Mouse (Mus musculus) frontal cortex, postnatal 25 days (tissue): ENCODE measurements at regions not wholly inside any gene's neighbourhood (a gene's known extent, or its start where the extent isn't known, plus 50 kb on each side); places are given as distances from the start of the nearest gene placed in this dataset.

ENCODE experiments used
- DNase-seq, 2 experiments: peaks; one replicate each; pipeline ENCODE4 v3.0.0; 2022; ENCODE audit warnings: low spot score in 2 of 2

DNA sequence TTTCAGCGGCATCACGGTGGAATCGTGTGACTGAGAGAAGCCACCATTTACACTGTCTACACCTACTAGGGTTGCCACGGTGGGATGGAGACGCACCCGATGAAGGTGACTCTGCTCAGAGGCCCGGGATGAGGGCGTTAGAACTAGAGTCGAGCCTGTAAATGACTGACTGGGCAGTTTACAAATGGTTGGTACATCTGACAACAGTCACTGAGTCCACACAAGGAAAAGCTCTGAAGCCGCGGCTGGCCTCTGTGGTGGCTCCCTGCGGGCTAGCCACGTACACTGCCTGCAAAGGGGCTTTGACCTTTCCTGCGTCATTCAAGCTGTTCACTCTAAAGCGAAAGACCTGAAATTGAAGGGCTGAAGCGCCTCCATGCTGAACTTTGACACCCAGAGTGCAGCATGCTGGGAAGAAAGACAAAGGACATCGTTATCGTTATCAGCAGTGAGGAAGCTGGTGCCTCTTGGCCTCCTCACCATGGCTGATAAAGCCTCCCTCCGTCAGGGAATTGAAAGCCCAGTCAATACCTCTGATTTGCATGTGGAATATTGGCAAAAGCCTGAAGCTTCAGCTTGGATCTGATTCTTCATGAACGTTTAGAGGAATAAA lies 462.1 kb upstream of the Arglu1 start:
- DNase-seq, result no peak

DNA sequence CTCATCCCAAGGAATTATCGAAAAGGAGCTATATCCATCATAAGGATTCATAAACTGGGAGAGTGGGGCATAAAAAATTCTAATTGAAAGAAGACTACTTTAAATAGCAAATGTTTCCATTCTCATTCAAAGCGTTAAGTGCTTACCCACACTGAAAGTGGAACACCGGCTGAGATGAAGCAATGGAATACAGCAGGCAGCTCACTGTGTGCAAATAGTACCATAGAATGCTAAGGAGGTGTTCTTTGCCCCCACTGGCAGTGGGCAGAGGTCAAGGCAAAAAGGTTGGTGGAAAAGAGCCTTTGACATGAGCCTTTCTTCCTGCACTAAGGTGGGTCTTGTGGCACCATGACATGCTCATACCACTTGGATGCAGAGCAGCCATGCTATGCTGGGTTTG lies 454.0 kb upstream of the Arglu1 start:
- DNase-seq, result no peak

DNA sequence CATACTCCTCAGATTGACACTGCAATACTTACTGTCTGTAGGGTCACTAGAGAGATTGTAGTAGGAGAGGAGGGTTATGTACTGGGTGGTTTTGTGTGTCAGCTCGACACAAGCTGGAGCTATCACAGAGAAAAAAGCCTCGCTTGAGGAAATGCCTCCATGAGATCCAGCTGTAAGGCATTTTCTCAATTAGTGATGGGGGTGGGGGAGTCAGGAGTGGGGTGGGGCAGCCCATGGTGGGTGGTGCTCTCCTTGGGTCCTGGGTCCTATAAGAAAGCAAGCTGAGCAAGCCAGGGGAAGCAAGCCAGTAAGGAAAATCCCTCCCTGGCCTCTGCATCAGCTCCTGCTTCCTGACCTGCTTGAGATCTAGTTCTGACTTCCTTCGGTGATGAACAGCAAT lies 449.5 kb upstream of the Arglu1 start:
- DNase-seq, result no peak

DNA sequence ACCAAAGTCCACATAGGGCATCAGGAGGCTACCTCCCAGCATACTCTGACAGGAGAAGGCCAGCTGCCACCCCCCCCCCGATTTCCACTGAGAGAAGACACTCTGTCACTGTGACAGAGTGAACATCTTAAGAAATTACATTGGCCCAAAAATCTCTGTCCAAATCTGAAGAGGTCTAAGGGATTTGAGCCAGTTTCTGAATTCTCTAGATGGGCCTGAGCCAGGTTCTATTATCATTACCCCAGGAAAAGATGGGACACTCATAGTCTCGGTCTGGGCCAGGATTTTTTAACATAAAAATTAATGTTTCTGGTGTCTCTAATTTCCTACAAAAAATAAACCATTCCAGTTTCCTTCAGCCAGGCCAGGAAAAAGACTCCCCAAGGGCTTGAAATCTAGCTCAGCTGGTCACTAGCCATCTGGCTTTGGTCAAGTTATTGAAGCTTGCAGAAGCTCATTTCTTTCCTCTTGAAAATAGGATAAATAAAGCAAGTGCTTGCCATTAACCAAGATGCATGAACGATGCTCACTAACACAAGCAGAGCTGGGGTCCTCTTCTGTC lies 448.8 kb upstream of the Arglu1 start:
- DNase-seq, result no peak

DNA sequence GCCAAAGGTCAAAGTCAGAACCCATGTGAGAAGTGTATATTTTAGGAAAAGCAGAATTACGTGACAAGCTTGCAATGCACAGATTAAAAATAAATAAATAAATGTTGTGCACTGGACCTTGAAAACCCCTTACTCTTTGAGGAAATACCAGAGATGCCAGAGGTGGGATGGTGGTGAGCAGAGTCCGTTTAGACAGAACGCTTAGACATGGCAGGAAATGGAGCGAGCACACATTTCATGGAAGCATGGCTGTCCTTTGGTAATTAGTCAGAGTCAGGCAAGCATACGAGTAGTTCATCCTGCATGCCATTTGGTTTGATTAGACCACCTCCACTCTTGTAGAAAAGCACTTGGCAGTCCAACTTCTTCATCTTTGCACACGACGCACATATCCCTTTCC lies 443.4 kb upstream of the Arglu1 start:
- DNase-seq, result no peak

DNA sequence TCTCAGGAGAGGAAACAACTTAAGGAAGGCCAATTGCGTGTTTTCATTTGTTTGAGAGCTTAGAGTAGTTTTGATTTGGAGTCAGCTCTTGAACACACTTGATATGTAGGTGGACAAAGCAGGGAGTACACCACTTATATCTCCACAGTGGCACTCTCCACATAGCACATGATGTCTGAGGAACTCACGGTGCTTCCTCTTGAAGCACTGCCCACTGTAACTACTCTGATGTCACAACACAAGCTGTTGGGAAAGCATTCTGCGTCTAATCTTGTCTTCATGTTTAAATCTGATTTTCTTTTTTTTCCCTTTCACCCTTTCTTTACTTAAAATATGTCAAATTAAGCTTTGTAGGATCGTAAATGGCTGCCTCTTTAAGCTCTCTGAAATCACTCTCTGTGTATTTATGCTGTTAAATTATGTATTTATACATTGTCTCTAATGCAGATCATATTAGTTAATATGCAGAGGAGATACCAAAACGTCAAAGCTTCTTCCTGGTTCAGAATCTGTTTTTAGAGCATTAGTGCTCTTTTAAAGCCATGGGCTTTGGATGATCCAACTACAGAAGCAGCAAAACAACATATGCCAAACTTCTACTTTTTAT lies 442.4 kb upstream of the Arglu1 start:
- DNase-seq, result no peak

DNA sequence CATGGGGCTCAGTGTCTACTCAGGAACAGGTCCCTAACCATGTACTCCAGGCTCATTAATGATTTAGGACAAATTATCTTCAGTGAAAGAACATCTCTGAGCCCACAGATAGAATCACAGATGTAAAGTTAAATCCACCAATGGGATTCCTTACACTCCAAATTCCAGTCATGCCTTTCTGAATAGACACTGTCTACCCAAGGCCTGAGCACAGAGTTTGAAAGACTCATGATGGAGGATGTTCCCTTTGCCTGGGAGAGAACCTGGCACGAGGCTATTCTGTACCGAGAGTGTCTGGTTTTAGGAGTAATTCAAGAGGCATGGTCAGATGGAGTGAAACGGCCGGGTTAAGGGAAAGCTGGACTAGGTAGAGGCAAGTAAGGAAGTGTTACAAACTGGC lies 440.9 kb upstream of the Arglu1 start:
- no peak for DNase-seq

DNA sequence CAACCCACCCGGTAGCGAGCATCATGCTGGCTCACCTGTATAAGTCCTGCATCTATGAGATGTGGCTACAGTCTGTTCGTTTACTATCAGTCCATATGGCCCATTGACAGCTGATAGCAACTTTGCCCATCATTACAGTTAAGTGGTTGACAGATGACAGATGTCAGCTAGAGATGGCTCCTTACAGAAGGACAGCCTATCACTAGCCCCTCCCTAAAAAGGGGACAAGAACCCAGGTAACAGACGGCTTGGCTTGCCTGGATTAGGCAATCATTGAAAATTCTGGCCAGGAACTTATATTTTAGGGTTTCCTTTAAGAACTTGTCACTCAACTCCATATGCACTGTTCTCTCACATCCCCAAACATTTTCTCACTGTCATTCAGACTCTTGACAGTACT lies 434.2 kb upstream of the Arglu1 start:
- DNase-seq, result no peak

DNA sequence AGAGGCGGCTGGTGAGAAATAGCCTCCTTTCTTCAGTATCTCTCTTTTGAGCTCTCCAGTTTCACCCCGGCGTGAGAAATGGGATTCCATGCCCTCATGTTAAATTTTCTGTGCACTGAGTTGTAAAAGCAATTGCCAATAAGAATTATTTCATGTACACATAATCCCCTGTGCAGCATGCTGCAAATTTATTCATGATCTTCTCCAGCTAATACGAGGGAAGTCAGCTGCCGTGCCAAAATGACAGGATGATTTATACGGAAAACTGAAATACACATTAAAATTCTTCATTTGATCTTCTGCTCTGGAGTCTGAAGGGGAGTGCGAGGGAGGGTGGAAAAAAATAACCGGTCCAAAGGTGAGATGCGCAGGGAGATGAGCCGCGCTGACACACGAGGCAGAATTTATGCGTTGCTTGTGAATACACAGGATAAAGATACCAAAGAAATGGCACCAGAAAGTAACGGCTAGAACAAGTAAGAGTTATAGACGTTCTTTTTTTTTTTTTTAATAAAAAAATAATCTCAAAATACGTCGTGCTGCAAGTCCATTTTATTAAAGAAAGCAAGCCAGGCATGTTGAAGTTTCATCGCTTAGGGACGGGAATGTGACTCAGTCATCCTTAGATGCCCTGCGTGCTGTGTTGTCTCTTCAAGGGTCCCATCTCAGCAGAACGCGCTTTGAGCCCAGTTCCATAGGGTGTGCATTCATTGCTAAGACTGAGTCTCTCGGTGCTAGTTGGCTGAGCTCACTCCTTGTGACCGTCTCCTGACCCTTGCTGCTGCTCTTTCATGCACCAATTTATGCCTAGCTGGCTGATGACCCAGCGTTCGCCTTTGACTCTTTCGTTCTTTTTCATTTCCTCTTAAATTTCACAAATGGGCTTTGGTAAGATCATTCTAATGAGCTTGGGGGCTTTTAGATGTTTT lies 427.8 kb upstream of the Arglu1 start:
- DNase-seq, result no peak

DNA sequence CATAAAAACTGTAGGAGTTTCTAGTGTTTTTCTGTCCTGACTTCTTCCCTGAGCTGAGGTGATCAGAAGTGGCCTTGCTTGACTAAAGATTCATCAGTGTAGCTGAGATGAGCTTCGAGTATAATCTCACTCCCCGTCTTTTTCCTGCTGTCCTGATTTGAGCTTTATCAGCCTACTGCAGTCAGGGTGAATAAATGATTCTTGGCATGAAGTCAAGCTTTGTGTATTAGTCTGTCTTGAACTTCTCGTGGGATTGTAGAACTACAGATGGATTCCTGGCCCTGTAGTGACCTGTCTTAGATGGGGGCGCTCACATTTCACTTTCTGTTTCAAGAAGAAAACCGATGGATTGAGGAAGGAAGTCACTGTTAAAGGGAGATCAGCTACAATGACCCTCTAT lies 405.7 kb upstream of the Arglu1 start:
- DNase-seq, result no peak

DNA sequence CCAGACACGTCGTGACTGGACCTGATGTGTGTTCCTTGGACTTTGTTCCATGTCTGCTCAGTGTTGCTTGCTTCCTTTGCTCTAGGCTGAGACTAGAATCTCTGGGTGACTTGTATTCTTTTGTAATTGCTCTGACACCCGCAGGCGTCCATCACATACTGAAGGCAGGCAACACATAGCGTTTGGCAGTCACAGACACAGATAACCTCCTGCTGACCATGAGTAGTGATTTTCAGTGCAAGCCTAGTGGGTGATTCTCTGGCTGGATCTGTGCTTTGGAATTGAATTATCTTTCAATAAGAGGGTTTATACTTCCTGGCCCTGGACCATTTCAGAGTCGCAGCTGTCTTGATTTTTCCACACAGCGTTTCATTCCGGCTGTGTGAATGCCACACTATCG lies 403.7 kb upstream of the Arglu1 start:
- DNase-seq, result no peak

DNA sequence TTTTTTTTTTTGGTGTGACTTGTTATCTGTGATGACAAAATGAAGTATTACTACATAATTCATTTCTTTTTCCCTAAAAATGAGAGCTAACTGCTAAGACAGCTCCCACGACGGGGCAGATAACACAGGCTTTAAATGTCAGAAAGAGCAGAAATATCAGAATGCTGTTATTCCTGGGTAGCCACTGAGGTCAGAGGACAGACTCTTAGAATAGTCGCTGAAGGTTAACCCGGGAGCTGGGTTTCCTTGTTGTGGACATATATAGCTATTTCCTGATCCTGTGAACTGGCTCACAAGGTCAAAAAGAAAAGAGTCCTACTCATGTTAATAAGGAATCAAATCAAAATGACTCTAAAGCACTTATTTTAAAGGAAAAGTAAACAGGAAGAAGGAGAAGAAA lies 403.0 kb upstream of the Arglu1 start:
- DNase-seq, result no peak

DNA sequence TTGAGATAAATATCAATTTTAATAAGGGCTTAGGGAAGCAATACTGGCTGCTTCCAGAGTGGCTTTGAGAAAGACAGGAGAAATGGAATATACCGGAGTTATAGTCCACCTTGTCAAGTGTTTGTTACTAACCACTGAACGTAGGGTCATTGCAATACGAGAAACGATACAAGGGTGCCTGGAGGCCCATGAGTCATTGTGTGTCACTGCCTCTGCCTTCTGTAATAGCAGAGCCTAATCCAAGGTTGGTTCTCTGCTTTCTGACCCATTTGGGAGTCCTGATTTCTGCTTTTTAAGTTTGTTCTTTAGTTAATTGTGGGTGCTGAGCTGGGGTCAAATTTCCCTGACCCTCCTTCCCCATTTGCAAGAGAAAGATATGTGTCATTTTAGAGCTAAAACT lies 382.4 kb upstream of the Arglu1 start:
- no peak for DNase-seq

DNA sequence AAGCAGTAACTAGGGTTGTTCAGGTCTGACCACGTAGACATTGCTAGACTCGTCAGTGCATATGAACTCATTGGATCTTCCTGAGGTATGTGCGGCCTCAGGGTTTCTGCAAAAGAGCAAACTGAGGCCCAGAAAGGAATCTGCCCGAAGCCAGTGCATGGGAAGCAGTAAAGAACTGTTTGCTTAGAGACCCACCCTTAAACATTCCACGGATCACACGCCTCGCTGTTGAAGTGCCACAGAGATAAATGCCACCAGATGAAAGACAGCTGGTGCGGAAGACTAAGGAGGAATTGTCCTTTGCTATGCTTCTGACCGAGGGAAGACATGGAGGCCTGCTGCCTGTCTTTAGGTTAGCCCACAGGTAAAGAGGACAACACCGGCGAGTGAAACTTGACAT lies 382.0 kb upstream of the Arglu1 start:
- no peak for DNase-seq

DNA sequence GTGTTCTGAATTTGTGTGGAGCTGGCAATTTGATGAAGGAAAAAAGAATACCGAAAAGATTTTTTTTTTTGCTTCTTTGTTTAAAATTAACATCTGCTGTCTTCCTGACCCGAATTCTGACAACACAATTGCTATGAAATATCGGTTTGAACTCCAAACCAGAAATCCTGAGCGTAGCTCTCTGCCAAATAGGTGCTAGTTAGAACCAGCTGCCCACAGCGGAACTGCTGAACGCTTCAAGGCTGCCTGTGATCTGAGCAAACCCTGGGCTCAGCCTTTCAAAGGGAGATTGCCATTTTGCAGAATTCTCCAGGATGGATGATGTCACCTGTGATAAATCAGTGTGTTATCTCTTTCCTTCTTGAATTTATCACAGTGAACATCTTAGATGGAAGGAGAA lies 380.6 kb upstream of the Arglu1 start:
- DNase-seq, result no peak

DNA sequence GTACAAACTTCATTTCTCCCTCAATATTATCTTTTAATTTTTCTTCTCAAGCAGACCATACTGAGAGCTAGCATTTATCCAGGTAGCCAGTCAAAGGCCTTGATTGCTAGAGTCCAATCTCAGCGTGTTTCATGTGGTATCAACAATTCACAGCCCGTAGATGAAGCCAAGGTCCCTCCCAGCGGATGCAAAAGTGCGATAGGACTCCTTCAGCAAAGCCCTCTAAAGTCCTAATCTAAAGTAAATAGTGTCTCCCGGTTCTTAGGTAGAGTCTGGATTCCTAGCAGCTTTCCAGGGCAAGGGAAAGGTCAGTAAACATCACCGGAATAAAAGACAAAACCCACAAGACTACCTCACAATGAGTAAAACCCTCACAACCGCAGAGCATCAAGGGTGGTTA lies 379.5 kb upstream of the Arglu1 start:
- no peak for DNase-seq

DNA sequence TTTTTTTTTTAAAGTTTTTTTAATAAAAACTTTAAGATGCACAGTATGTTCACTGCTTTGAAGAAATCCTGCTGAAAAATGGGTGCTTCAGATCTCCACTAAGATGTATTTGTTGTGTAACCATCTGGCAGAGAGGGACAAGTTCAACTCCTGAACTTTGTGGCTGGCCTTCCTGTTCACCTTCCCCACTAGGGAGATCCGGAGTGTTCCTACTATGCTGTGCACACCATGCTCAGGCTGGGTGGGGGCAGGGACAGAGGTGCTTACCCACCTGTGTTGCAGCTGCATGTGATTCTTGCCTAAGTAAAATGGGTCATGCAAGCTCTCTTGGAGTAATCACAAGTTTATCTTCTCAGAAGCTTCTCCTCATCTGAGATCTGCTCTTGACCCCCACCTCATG lies 377.4 kb upstream of the Arglu1 start:
- no peak for DNase-seq

DNA sequence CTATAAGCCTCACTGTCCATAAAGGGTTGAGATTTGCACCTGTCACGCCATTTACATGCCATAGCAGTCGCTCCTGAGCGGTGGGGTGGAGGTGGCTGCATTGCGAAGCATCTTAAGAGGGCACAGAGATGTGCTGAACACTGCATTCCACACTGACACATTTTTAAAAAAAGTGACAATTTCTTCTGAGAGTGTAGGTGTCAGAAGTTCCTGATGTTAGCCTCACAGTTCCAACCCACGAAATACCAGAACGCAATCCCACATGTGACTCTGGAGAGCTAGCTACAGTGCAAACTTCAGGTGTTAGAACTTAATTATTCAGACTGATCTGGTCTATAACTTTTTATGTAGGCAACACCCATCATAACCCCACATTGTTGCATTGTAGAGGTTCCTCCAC lies 369.8 kb upstream of the Arglu1 start:
- no peak for DNase-seq

DNA sequence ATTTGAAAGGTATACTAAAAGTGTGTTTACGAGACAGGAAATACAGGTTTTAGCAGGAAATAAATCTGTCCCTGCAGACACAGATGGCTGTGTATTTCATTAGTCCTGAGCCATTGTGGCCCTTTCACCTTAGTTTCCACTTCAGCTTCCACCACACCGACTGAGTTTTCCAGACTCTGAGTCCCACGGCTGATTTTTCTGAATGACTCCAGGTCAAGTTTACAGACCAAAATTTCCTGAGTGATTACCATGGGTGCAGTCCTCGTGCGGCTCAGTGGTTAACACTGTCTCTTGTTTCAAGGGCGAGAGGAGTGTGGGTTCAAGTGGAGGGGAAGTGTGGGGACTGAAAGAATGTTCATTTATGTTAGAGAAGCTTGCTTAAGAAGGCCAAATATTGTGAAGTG lies 365.1 kb upstream of the Arglu1 start:
- DNase-seq, result no peak

DNA sequence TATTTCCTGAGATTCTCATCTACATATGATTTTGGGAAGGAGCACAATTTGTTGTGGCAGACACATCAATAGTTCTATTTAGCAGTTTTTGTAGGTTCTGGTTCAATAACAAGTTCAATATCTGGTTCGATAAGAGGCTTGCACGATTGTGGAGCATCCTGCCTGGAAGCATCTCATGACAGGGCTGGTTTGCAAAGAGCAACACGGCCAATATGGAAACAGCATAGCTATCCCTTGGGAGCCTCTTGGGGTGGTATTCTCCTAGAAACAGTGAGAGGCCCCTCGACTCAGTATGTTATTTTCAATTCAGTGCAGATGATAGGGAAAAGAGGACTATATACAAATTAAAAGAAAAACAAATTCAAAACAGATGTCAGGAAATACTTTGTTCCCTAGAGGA lies 364.5 kb upstream of the Arglu1 start:
- no peak for DNase-seq

DNA sequence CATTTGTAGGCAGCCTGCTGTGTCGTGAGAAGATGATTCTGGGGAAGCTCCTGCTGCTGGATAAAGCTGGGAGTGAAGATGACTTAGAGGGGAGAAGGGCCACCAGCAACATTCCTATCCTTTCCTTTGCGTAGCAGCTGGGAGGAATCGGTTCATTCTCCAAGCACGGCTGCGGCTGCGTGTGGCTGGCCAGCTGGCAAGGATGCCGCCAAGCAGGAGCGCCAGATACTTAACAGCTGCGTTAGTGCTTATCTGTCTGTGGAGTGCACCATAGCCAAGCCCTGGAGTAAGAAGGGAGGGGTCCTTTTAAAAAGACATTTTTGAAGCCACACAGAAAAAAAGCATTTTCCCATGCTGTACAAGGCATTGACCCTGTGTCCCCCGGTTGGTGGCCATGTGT lies 361.4 kb upstream of the Arglu1 start:
- DNase-seq, result no peak

DNA sequence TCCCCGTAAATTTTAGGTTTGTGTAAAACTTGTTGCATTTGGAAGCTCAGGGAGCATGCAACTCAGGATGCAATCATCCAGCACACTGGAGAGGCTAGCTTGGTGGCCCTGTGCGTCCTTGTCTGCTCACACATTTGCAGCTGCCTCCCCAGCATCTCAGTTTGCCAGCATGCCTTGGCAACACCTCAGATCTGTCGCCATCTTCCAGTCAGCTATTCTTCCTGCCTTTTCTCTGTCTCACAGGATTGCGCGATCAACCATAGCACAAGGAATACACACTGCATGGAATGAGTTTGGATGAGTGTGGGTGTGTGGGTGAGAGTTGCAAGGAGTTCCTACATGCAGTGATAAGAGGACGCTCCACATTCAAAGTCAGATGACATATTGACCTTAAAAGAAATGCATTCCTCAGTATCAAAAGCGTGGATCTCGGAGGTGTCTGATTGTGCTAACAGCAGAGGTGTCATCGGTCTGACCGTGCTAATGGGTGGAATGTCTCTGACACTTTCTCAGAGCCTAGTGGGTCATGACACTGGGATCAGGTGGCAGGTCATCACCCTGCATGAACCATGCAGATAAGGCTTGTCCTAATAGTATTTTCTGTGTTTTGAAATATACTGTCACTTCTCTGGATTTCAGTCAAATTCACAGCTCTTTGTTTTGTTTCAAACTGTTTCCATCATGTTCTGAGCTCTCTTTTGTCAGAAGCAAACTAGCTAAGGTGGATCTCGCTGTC lies 360.6 kb upstream of the Arglu1 start:
- no peak for DNase-seq
